Mouse (Mus musculus): ENCODE measurements at regions not wholly inside any gene's neighbourhood (a gene's known extent, or its start where the extent isn't known, plus 50 kb on each side); places are given as distances from the start of the nearest gene placed in this dataset.

DNA sequence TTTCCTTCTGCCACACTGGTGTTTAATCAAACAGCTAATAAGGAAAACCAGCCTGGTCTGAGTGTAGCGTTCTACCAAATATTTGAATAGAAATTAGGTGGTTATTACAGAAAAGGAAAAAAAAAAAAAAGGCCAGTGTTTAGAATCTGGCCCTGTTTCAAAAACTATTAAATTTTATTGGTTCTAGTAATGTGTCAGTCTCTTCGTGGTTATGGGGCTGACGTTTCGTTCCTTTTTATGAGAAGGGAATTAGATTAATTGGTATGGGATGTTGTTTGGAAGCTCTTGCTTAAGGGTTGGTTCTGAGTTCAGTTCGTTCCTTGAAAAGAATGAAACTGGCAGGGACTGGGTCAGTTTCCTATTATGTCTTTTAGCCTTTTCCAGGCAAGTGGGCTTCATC lies 241.5 kb upstream of the Mmadhc start:
- Histone ChIP-seq H3K4me3 (ENCODE audit: control insufficient read depth, low read depth, low read length) (no peak overlapping the region), H3K27ac (ENCODE audit: control insufficient read depth, insufficient read depth, low read depth, low read length) (no peak overlapping the region), H3K36me3 (ENCODE audit: control insufficient read depth, insufficient read depth, low read length) (no peaks in the 10 kb centered on the region), H3K4me1 (ENCODE audit: control insufficient read depth, insufficient read depth, low read length) (no peaks in the 10 kb centered on the region), H3K27me3 (ENCODE audit: control insufficient read depth, insufficient read depth, low read length) (no peaks in the 10 kb centered on the region)
- TF ChIP-seq CTCF (IDR thresholded peaks at IDR 0.05; ENCODE audit: control insufficient read depth, insufficient read depth, insufficient replicate concordance, low read depth, low read length), result no peak
- TF ChIP-seq POLR2A (IDR thresholded peaks at IDR 0.05; ENCODE audit: control insufficient read depth, low read depth, low read length), result no peak

DNA sequence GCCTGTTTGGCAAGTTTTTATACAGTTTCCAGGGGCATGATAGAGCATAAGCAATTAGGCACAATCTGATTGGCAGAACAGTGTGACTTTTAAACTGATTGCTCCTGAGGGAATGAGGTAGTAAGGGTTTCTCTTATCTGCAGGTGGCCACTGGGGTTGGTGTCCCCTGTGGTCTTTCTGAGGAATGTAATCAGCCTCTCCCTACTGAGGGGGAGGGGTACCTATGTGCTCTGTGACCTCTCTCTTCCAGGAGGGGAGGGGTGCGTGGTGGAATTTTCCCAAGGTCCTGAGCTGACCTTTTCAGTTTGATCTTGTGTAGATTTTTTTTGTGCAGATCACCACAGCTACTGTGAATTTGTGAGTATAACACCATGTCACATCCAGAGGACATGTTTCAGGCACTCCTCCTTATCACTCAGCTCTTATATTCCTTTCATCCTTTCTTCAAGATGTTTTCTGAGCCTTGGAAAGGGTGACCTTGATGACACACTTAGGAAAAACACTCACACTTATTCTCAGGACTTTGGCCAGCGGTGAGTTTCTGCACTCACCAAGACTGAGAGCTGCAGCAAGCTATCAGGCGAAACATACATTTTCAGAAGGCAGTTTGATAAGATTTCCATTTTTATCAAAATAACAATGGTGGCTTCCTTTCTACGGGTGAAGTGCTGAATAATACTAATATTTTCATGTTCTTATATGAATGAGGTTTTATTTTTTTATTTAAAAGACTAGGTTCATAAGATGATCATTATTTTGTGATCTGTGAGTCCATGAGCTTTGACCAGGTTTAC lies 238.7 kb upstream of the Mmadhc start:
- Histone ChIP-seq H3K27ac (ENCODE audit: control insufficient read depth, insufficient read depth, low read depth, low read length) (no peak overlapping the region), H3K4me3 (ENCODE audit: control insufficient read depth, low read depth, low read length) (no peak overlapping the region), H3K36me3 (ENCODE audit: control insufficient read depth, insufficient read depth, low read length) (no peaks in the 10 kb centered on the region), H3K4me1 (ENCODE audit: control insufficient read depth, insufficient read depth, low read length) (no peaks in the 10 kb centered on the region), H3K27me3 (ENCODE audit: control insufficient read depth, insufficient read depth, low read length) (no peaks in the 10 kb centered on the region)
- TF ChIP-seq POLR2A (IDR thresholded peaks at IDR 0.05; ENCODE audit: control insufficient read depth, low read depth, low read length) (no peak), CTCF (IDR thresholded peaks at IDR 0.05; ENCODE audit: control insufficient read depth, insufficient read depth, insufficient replicate concordance, low read depth, low read length) (no peak)

DNA sequence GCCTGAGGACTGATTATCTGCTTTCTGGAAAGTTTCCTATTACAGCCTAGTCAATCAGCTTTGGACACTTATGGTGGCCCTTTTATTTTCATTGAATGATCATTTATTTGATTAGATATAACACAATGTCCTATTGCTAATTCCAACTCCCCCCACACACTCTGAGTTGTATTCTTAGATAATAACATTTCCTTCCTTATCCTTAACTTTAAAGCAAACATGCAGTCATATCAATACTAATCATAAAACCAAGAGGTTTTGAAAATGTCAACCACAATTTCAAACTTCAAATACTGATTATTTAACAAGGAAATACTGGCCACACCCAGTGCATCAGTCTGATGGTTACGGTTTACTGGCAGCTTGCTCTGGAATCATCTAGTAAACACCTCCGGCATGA lies 237.1 kb upstream of the Mmadhc start:
- H3K36me3 ChIP-seq (ENCODE audit: control insufficient read depth, insufficient read depth, low read length), result no peaks in the 10 kb centered on the region
- TF ChIP-seq POLR2A (IDR thresholded peaks at IDR 0.05; ENCODE audit: control insufficient read depth, low read depth, low read length), result no peak
- no peak for TF ChIP-seq CTCF (IDR thresholded peaks at IDR 0.05; ENCODE audit: control insufficient read depth, insufficient read depth, insufficient replicate concordance, low read depth, low read length)
- no peak overlapping the region for H3K4me3 ChIP-seq (ENCODE audit: control insufficient read depth, low read depth, low read length)
- no peaks in the 10 kb centered on the region for H3K4me1 ChIP-seq (ENCODE audit: control insufficient read depth, insufficient read depth, low read length)
- no peak overlapping the region for H3K27ac ChIP-seq (ENCODE audit: control insufficient read depth, insufficient read depth, low read depth, low read length)
- H3K27me3 ChIP-seq (ENCODE audit: control insufficient read depth, insufficient read depth, low read length), result no peaks in the 10 kb centered on the region

DNA sequence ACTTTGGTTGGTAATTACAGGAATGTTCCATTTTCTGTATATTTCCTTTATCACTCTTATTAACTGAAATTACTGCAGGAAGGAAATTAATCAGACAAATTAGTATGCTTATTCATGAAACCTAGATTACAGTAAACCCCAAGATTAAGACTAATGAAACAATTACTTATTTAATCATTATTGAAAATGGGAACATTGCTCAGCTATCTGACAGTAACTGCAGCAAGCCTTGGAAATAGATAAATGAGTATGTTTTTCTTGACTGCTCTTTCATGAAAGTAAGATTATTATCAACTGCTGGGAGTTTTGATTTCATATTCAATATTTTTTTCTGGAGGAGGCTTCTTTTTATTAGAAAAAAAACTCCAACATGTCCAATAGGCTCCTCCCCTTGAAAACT lies 230.8 kb upstream of the Mmadhc start:
- TF ChIP-seq POLR2A (IDR thresholded peaks at IDR 0.05; ENCODE audit: control insufficient read depth, low read depth, low read length) (no peak), CTCF (IDR thresholded peaks at IDR 0.05; ENCODE audit: control insufficient read depth, insufficient read depth, insufficient replicate concordance, low read depth, low read length) (no peak)
- Histone ChIP-seq H3K36me3 (ENCODE audit: control insufficient read depth, insufficient read depth, low read length) (no peaks in the 10 kb centered on the region), H3K27ac (ENCODE audit: control insufficient read depth, insufficient read depth, low read depth, low read length) (no peak overlapping the region), H3K4me1 (ENCODE audit: control insufficient read depth, insufficient read depth, low read length) (no peaks in the 10 kb centered on the region), H3K4me3 (ENCODE audit: control insufficient read depth, low read depth, low read length) (no peak overlapping the region), H3K27me3 (ENCODE audit: control insufficient read depth, insufficient read depth, low read length) (no peaks in the 10 kb centered on the region)

DNA sequence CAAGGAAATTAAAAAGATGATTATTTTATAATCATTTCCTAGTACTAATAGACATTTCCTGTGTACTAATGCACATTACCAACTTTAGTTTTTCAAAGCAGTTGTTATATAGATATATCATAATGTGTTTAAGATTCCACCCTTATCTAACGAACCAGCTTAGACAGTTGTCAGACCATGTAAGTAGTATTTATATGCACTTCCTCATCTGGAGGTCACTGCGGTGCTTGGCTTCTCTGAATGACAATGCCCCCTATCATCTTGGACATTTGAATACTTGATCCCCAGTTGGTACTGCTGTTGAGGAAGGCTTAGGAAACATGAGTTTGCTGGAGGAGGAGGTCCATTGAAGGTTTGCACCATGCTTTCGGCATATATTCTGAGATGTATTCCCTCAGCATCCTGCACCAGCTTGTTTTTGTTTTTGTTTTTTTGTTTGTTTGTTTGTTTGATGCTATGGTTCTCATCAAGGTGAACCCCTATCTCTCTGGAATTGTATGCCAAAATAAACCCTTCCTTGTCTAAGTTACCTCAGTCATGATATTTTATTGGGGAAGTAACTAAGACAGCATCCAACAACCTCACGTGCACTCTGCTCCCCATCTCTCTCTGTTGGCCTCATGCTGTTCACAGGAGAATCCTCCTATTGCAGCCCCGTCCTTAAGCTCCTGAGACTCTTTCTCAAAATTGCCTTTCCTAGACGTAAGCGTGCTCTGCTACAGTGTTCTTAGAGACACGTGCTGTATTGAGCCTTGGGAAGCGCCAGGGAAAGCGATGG lies 228.4 kb upstream of the Mmadhc start:
- no peaks in the 10 kb centered on the region for H3K36me3 ChIP-seq (ENCODE audit: control insufficient read depth, insufficient read depth, low read length)
- H3K27ac ChIP-seq (ENCODE audit: control insufficient read depth, insufficient read depth, low read depth, low read length), result no peak overlapping the region
- TF ChIP-seq POLR2A (IDR thresholded peaks at IDR 0.05; ENCODE audit: control insufficient read depth, low read depth, low read length) (no peak), CTCF (IDR thresholded peaks at IDR 0.05; ENCODE audit: control insufficient read depth, insufficient read depth, insufficient replicate concordance, low read depth, low read length) (no peak)
- no peaks in the 10 kb centered on the region for H3K4me1 ChIP-seq (ENCODE audit: control insufficient read depth, insufficient read depth, low read length)
- H3K27me3 ChIP-seq (ENCODE audit: control insufficient read depth, insufficient read depth, low read length), result no peaks in the 10 kb centered on the region
- no peak overlapping the region for H3K4me3 ChIP-seq (ENCODE audit: control insufficient read depth, low read depth, low read length)

DNA sequence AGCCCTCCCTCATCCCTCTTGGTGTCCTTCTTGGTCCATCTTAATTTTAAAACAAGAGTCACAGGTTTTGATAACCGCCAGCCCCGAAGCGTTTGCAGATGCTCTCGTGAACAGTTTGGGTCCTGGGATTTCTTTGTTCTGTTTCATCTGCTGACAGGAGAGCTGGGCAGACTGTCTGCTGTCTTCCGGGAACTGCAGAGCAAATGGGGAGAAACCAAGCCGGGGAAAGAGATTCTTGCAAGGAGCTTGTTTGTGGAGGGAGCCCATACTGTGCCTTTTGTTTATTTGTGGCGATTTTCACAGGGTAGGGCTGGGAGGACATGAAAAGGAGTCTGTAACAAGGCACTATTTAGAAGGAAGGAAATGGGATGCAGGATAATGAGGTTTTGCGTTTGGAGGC lies 223.6 kb upstream of the Mmadhc start:
- H3K4me1 ChIP-seq (ENCODE audit: control insufficient read depth, insufficient read depth, low read length), result no peaks in the 10 kb centered on the region
- H3K36me3 ChIP-seq (ENCODE audit: control insufficient read depth, insufficient read depth, low read length), result no peaks in the 10 kb centered on the region
- no peak overlapping the region for H3K27ac ChIP-seq (ENCODE audit: control insufficient read depth, insufficient read depth, low read depth, low read length)
- TF ChIP-seq CTCF (IDR thresholded peaks at IDR 0.05; ENCODE audit: control insufficient read depth, insufficient read depth, insufficient replicate concordance, low read depth, low read length), result no peak
- no peak for TF ChIP-seq POLR2A (IDR thresholded peaks at IDR 0.05; ENCODE audit: control insufficient read depth, low read depth, low read length)
- H3K4me3 ChIP-seq (ENCODE audit: control insufficient read depth, low read depth, low read length), result no peak overlapping the region
- no peaks in the 10 kb centered on the region for H3K27me3 ChIP-seq (ENCODE audit: control insufficient read depth, insufficient read depth, low read length)

DNA sequence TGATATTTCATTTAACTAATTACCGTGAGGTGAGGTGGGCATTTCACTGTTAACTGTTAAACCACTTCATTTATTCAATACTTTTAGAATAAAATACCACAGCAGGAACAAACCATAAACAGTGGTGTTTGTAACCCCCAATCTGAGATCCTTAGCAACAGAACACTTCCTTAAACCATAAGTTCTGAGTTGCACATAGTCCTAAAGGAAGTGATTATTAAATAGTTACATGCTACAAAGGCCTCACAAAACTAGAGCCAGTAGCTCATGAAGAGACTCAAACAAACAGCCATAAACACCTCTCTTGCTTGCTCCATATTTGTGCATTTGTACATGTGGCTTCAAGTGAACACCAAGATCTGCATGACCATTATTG lies 222.5 kb upstream of the Mmadhc start:
- no peaks in the 10 kb centered on the region for H3K27me3 ChIP-seq (ENCODE audit: control insufficient read depth, insufficient read depth, low read length)
- no peak overlapping the region for H3K4me3 ChIP-seq (ENCODE audit: control insufficient read depth, low read depth, low read length)
- H3K4me1 ChIP-seq (ENCODE audit: control insufficient read depth, insufficient read depth, low read length), result no peaks in the 10 kb centered on the region
- H3K27ac ChIP-seq (ENCODE audit: control insufficient read depth, insufficient read depth, low read depth, low read length), result no peak overlapping the region
- no peak for TF ChIP-seq POLR2A (IDR thresholded peaks at IDR 0.05; ENCODE audit: control insufficient read depth, low read depth, low read length)
- TF ChIP-seq CTCF (IDR thresholded peaks at IDR 0.05; ENCODE audit: control insufficient read depth, insufficient read depth, insufficient replicate concordance, low read depth, low read length), result no peak
- no peaks in the 10 kb centered on the region for H3K36me3 ChIP-seq (ENCODE audit: control insufficient read depth, insufficient read depth, low read length)

Measured in testis, adult 2 months (tissue).